Mouse (Mus musculus) limb, embryonic 11.5 days (tissue): ENCODE measurements around the gene Sptb. TPM values are rescaled to one million over a fixed set of nuclear protein-coding genes. Genes with fewer than 3 reads are reported as not detected.

Experiments
- ATAC-seq: fragments of 200-750 bp; cut with Nextera tagmentation; 2 replicates; pipeline ENCODE4 v1.8.0; 2017; ENCODE audit warnings: low read depth; ENCODE audit not compliant: insufficient number of reproducible peaks, low FRiP score, low TSS enrichment
- DNase-seq: peaks from one replicate; pipeline ENCODE4 v3.0.0-alpha.2; 2015; ENCODE audit warnings: low spot score
- H3K27ac ChIP-seq: fragments of 300-500 bp; sonication (generic); replicated peaks from 2 replicates; pipeline ENCODE4 v1.5.1; 2014; ENCODE audit warnings: low read depth, mild to moderate bottlenecking, low read length
- H3K27me3 ChIP-seq: fragments of 300-500 bp; sonication (generic); 2 replicates; pipeline ENCODE4 v1.6.1; 2014; ENCODE audit warnings: mild to moderate bottlenecking, low read length, mixed read lengths; ENCODE audit not compliant: control insufficient read depth, insufficient read depth
- H3K36me3 ChIP-seq: fragments of 300-500 bp; sonication (generic); 2 replicates; pipeline ENCODE4 v1.6.1; 2014; ENCODE audit warnings: mild to moderate bottlenecking, low read length, moderate library complexity, mixed read lengths; ENCODE audit not compliant: control insufficient read depth, insufficient read depth
- H3K4me1 ChIP-seq: fragments of 300-500 bp; sonication (generic); 2 replicates; pipeline ENCODE4 v1.6.1; 2014; ENCODE audit warnings: low read length, mixed read lengths; ENCODE audit not compliant: control insufficient read depth, insufficient read depth
- H3K4me2 ChIP-seq: fragments of 300-500 bp; sonication (generic); 2 replicates; pipeline ENCODE4 v1.6.1; 2014; ENCODE audit warnings: low read depth, mild to moderate bottlenecking, moderate library complexity; ENCODE audit not compliant: severe bottlenecking
- H3K4me3 ChIP-seq: fragments of 300-500 bp; sonication (generic); 2 replicates; pipeline ENCODE4 v1.5.1; 2014; ENCODE audit warnings: low read depth, low read length
- H3K9ac ChIP-seq: fragments of 300-500 bp; sonication (generic); 2 replicates; pipeline ENCODE4 v1.6.1; 2014; ENCODE audit warnings: mild to moderate bottlenecking, low read length
- H3K9me3 ChIP-seq: fragments of 300-500 bp; sonication (generic); 2 replicates; pipeline ENCODE4 v1.6.1; 2016; ENCODE audit warnings: low read length; ENCODE audit not compliant: control insufficient read depth
- WGBS: fragments of 180-500 bp; shearing (Covaris S2); extraction: QIAGEN DNeasy Blood & Tissue Kit; methylation state at CpG from one replicate; pipeline ENCODE4 v1.1.7; 2014; 5-methylcytosine and 5-hydroxymethylcytosine counted together
- polyA plus RNA-seq: library from polyadenylated mRNA; unstranded; fragments of >200 nt; fragmentation: Nextera tagmentation; extraction: Ambion mirVana; gene quantifications from 2 replicates; pipeline ENCODE4 v1.2.1, GENCODE M21; 2014

The Sptb gene
- polyA plus RNA-seq, 1 experiment from 2014 or later, result 2.7 TPM

DNA sequence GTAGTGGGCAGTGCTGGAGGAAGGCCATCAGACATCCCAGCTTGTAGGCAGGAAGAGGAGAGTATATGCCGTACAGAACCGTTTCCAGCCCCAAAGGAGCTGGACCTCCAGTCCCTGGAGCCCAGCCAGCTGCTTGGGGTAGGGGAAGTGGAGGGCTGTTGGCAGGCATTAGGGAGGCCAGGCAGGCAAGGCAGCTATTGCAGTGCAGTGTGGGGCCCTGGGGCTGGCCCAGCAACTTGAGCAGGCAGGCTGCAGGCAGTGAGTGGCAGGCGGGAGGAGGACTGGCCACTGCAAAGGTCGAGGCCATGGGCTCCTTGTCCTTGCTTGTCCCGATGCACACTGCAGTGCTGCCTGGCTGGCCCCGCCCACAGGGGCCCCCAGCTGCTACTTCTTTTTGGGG is 127.5 kb downstream of the Sptb start:
- Histone ChIP-seq H3K4me1 (0 out of 2 replicates have a peak, but pooled peaks cover 3% of the 10 kb centered on the region), H3K36me3 (peaks cover 2% of the 10 kb centered on the region; the same call in 1 of the 2 replicates), H3K27ac (no peak overlapping the region), H3K9me3 (no peaks in the 10 kb centered on the region), H3K4me2 (no peak overlapping the region), H3K27me3 (no peaks in the 10 kb centered on the region), H3K9ac (no peak overlapping the region), H3K4me3 (no peak overlapping the region)
- DNase-seq (no peak), ATAC-seq (no peak)
- WGBS, result 31% methylated on average over 6 of the region's 6 CpGs

DNA sequence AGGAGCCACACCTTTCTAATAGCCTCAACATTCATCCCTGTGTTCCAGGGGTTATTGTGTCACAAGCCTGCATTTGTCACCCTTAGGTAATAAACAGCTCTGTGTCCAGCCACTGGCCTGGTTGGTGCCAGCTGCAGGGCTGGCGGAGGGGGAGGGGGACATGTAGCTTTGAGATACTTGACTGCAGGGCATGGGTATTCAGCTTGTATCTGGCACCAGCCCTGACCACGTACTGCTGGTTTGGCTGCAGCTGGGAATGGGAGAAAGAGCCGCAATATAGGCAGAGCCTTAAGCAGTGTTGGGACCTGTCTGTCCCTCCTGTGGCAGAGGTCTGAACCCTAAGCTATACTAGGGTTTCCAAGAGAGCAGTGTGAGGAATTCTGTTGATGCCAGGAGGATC is 128.2 kb downstream of the Sptb start:
- 0 out of 2 replicates have a peak, but pooled peaks cover 3% of the 10 kb centered on the region for H3K4me1 ChIP-seq
- H3K4me3 ChIP-seq, result no peak overlapping the region
- H3K36me3 ChIP-seq, result peaks cover 2% of the 10 kb centered on the region; the same call in 1 of the 2 replicates
- no peaks in the 10 kb centered on the region for H3K27me3 ChIP-seq
- no peak overlapping the region for H3K9ac ChIP-seq
- WGBS, result 78% methylated on average over 3 of the region's 3 CpGs
- no peak overlapping the region for H3K4me2 ChIP-seq
- DNase-seq (no peak), ATAC-seq (no peak)
- H3K27ac ChIP-seq, result no peak overlapping the region
- H3K9me3 ChIP-seq, result no peaks in the 10 kb centered on the region

DNA sequence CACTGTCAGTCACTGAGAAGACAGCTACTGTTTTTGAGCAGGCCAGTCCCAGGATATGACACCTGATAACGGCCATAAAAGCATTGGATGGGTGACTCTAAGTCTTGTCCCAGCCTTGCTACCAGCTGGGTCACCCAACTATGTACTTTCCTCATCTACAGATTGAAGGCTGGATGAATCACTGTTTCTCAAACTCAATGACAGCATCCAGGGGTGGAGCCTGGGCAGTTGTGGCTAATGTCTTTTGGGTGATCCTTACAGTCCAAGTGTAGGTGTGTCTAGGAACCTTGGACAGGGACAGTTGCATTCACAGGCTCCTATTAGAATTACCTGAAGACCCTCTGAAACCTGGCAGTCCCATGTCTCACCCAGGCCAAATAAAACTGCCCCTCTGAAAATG is 130.5 kb downstream of the Sptb start:
- H3K4me3 ChIP-seq, result no peak overlapping the region
- H3K27ac ChIP-seq, result no peak overlapping the region
- H3K4me2 ChIP-seq, result no peak overlapping the region
- H3K9me3 ChIP-seq, result no peaks in the 10 kb centered on the region
- DNase-seq, result no peak
- WGBS, result 88% methylated on average over 1 of the region's 1 CpGs
- no peak for ATAC-seq
- no peak overlapping the region for H3K9ac ChIP-seq
- H3K4me1 ChIP-seq, result 0 out of 2 replicates have a peak, but pooled peaks cover 3% of the 10 kb centered on the region
- peaks cover 5% of the 10 kb centered on the region; the same call in 1 of the 2 replicates for H3K36me3 ChIP-seq
- H3K27me3 ChIP-seq, result no peaks in the 10 kb centered on the region

DNA sequence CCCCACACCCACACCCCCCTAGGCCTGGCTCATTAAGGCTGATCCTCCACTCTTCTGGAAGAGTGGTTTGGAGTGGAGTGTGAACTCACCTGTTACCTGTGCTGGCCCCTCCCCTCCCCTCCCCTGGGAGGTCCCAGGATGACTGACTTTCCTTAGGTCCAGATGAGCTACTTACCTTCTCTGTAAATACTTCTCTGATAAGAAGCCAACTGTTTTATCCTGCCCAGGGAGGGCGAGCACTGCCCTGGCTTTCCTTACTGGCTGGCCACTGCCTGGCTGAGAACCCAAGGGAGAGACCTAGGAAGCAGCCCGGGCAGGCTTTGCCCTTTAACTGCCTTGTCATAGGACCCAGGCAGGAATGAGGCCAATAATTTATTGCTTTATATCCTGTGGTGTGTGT is 131.9 kb downstream of the Sptb start:
- 83% methylated on average over 2 of the region's 2 CpGs for WGBS
- H3K4me2 ChIP-seq, result no peak overlapping the region
- H3K36me3 ChIP-seq, result peaks cover 8% of the 10 kb centered on the region; the same call in 1 of the 2 replicates

DNA sequence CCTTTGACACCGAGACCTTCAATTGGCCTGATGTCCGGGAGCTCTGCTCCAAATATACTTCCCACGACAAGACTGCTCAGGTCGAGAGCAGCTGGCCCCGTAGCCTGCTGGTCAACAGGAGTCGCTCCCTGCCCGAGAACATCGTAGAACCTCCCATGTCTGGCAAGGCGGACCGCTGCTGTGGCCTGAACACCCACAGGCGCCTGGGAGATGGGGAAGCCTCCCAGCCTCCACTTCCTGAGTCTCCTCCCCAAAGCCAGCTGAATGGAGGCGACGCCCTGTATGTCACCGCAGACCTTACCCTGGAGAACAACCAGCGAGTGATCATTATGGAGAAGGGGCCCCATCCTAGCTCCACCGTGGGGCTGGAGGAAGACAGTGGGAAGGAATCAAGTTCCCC is 132.5 kb downstream of the Sptb start:
- WGBS, result 94% methylated on average over 16 of the region's 16 CpGs
- peaks cover 8% of the 10 kb centered on the region; the same call in 1 of the 2 replicates for H3K36me3 ChIP-seq
- no peak overlapping the region for H3K4me2 ChIP-seq

More for the DNA sequence above, 131.9 kb downstream of the Sptb start:
- no peak for DNase-seq
- Histone ChIP-seq H3K4me1 (0 out of 2 replicates have a peak, but pooled peaks cover 3% of the 10 kb centered on the region), H3K27ac (no peak overlapping the region), H3K9me3 (no peaks in the 10 kb centered on the region), H3K9ac (no peak overlapping the region), H3K27me3 (no peaks in the 10 kb centered on the region), H3K4me3 (no peak overlapping the region)
- no peak for ATAC-seq

DNA sequence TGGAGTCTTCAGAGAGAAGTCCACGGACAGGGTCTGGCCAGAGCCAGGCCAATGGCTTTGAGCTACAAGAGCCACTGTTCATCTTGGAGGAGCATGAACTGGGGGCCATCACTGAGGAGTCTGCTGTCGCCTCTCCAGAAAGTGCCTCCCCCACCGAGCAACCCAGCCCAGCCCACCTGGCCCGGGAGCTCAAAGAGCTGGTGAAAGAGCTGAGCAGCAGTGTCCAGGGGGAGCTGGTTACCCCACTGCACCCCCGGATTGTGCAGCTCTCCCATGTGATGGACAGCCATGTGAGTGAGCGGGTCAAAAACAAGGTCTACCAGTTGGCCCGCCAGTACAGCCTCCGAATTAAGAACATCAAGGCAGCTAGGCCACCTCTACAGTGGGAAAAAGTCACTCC is 133.5 kb downstream of the Sptb start:
- no peaks in the 10 kb centered on the region for H3K9me3 ChIP-seq
- no peak overlapping the region for H3K4me3 ChIP-seq
- H3K27ac ChIP-seq, result no peak overlapping the region
- peaks cover 8% of the 10 kb centered on the region; the same call in 1 of the 2 replicates for H3K36me3 ChIP-seq
- no peaks in the 10 kb centered on the region for H3K27me3 ChIP-seq
- no peak for ATAC-seq
- H3K9ac ChIP-seq, result no peak overlapping the region
- 93% methylated on average over 8 of the region's 8 CpGs for WGBS
- no peak for DNase-seq
- 0 out of 2 replicates have a peak, but pooled peaks cover under 1% of the 10 kb centered on the region for H3K4me1 ChIP-seq
- H3K4me2 ChIP-seq, result no peak overlapping the region

More for the DNA sequence above, 132.5 kb downstream of the Sptb start:
- Histone ChIP-seq H3K4me1 (0 out of 2 replicates have a peak, but pooled peaks cover 3% of the 10 kb centered on the region), H3K27me3 (no peaks in the 10 kb centered on the region), H3K9me3 (no peaks in the 10 kb centered on the region), H3K4me3 (no peak overlapping the region), H3K9ac (no peak overlapping the region), H3K27ac (no peak overlapping the region)
- ATAC-seq (no peak), DNase-seq (no peak)

DNA sequence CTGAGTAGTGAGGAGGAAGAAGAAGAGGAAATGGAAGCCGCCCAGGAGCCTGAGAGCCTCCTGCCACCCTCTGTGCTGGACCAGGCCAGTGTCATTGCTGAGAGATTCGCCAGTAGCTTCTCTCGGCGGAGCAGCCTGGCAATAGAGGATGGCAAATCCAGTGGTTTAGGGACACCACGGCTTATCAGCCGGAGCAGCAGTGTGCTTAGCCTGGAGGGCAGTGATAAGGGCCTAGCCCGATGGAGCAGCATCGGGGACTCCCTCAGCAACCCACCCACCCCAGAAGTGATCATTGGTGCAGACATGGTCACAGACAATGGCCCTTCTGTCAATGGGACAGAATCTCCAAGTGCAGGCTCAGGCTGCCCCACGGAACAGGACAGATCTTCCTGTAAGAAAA is 134.3 kb downstream of the Sptb start:
- no peak overlapping the region for H3K4me2 ChIP-seq
- no peaks in the 10 kb centered on the region for H3K4me1 ChIP-seq
- H3K9ac ChIP-seq, result no peak overlapping the region
- no peaks in the 10 kb centered on the region for H3K27me3 ChIP-seq
- no peak overlapping the region for H3K27ac ChIP-seq
- H3K9me3 ChIP-seq, result no peaks in the 10 kb centered on the region
- H3K4me3 ChIP-seq, result no peak overlapping the region
- peaks cover 8% of the 10 kb centered on the region; the same call in 1 of the 2 replicates for H3K36me3 ChIP-seq
- no peak for DNase-seq
- WGBS, result 89% methylated on average over 9 of the region's 9 CpGs
- ATAC-seq, result no peak

DNA sequence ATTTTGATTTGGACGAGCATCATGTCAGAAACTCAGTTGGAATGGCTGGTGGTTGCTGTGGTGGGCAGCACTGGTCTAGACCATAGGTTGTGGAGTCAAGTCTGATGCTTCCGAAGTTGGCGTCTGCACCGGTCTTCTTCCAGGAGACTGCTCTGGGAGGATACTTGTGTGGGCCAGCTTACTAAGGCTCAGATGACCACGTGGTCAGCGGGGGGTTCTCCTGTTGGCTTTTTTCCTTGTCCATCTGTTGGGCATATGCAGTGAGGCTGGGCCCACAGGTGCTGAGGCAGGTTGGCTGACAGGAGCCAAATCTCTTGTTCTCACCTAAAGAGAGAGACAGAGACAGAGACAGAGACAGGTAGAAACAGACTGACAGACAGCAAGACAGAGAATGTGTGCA is 135.5 kb downstream of the Sptb start:
- Histone ChIP-seq H3K4me1 (peaks cover 2% of the 10 kb centered on the region; the same call in 1 of the 2 replicates), H3K27ac (no peak overlapping the region), H3K9me3 (no peaks in the 10 kb centered on the region), H3K27me3 (no peaks in the 10 kb centered on the region), H3K36me3 (peaks cover 8% of the 10 kb centered on the region; the same call in 1 of the 2 replicates), H3K4me3 (no peak overlapping the region), H3K9ac (no peak overlapping the region), H3K4me2 (no peak overlapping the region)
- 89% methylated on average over 6 of the region's 6 CpGs for WGBS
- DNase-seq, result no peak
- ATAC-seq, result no peak

DNA sequence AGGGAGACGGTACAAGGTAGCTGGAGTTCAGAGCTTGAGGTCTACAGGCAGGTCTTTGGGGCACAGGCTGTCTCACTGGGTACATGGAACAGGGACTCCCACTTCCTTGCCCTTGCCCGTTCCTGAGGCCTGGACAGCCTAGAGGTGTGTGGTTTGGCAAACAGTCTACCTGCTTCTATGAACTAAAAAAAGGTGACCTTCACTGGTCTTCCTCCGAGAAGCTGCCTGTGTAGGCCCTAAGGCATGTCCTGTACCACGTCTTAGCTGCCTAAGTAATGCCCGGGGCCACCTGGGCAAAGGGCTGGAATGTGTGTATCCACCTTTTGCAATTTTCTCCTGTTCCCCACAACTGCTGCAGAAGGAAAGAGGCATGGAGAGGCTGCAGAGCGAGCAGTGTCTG is 137.0 kb downstream of the Sptb start:
- no peak for ATAC-seq
- Histone ChIP-seq H3K4me1 (peaks cover 2% of the 10 kb centered on the region; the same call in 1 of the 2 replicates), H3K9ac (no peak overlapping the region), H3K27me3 (no peaks in the 10 kb centered on the region), H3K36me3 (peaks cover 6% of the 10 kb centered on the region; the same call in 1 of the 2 replicates), H3K9me3 (no peaks in the 10 kb centered on the region), H3K4me3 (no peak overlapping the region), H3K27ac (no peak overlapping the region), H3K4me2 (no peak overlapping the region)
- WGBS, result 94% methylated on average over 6 of the region's 6 CpGs
- no peak for DNase-seq
